Mouse (Mus musculus) lung, adult 18-20 months (tissue): ENCODE measurements around the gene Cdh7.
"Not testable (repeated sequence)": the region's sequence is repeated elsewhere in the genome, so short reads cannot be mapped to it uniquely, and the experiment has no call there.

Experiments
- DNase-seq, 2 experiments: peaks; one replicate each; pipeline ENCODE4 v3.0.0; 2022; ENCODE audit warnings: mixed read lengths in 2 of 2

Gene Cdh7

DNA sequence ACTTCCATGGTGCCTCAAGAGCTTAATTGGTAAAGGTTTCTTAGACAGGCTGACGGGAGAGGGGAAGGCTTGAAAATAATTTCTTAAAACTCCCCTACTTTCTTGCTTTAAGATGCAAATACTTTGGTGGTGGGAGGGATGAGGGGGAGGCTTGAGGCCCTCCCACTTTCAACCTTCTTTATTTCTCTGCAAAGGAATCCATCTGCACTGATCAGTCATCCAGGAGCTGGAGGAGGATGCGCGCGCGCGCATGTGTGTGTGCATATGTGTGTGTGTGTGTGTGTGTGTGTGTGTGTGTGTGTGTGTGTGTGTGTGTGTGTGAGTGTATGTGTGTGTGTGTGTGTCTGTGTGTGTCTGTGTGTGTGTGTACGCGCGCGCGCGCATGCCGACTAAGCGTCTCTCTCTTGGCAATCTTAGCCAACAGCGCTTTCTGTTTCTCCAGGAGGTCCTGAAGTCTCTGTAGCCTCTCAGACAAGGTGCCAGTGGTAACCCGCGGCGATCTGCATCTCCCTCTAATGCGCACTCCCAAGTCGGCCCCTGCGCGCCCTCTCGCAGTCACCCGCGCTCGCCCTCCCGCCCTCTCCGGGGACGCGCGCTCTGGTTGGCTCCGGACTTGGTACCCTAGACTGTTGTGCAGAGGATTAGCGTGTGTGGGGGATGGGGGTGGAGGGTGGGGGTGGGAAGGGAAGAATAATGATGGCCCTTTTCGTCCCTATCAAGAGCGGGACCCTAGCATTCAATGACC is at the start of gene Cdh7:
Gene Cdh7 (plus strand): TSS at position 368 of the 745 bp plus-strand sequence.
- no peak for DNase-seq

DNA sequence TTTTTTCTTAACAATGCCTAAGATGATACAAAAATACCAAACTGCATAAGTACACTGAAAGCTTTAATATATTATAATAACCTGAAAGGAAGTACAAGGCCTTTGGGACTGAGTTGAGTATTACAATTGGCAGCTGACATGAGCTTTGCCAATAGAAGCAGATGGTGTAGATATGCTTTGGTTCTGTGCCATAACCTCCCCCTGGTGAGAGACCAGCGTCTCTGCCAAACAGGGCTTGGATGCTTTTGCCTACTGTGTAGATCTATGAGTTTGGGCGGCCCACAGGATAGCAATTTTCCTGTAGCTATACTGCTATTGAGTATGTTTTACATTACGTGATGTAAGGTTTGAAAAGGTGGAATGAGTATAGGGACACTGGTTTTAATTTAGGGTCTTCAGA is 49.6 kb upstream of the Cdh7 start:
- no peak for DNase-seq

DNA sequence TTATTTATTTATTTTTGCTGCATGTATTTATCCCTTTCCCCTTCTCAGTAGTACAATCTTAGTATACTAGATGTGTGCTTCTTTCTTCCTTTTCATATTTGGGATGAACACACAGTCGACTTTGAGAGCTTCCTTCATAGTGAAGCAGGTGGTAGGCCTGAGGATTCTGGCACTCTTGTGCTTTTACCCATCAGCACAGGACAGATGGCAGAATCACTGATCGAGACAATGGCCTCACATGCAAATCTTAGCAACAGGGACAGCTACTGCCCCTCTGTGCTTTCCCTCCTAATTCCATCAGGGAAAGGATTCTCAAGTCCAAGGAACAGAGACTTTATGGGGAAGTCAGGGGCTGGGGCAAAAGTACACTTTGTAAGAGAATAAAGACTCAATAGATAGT is 33.7 kb upstream of the Cdh7 start:
- no peak for DNase-seq

DNA sequence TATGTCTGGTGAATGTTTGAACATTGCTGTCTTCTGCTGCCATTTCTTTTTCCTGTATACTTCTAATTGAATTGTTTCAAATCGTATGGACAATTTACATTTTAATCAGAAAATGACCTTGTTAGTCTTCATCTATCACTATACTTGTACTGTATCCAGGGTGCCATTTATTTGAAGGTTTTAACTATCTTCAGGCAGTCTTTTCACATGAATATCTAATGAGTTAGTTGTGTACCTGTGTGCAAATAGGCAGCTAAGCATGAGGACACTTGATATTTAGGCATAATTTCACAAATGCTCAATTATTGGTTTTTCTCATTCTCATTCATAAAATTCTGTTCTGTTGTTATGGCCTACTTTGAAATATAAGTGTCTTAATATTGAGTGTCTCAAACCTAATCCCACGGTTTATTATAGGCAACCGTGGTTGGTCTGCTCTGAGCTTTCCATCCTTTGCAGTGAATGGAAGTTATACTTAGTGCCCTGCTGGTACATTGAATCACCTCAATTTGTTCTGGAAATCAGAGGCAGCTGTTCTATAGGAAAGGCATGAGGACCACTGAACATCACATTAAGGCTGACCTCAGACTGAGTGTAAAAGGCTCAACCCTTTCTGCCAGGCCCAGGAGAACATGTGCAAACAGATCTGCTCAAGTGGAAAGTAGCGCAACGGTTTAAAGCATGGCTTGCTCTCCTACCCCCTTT is 10.4 kb upstream of the Cdh7 start:
- DNase-seq: no peak

GRCm38 (mm10) chr1:109972426-109973015 is 9.7 kb upstream of the Cdh7 start:
- DNase-seq: no peak

- no peak for DNase-seq
These were observed 742 bp downstream of the Cdh7 start for GRCm38 (mm10) chr1:109982809-109983536.

DNA sequence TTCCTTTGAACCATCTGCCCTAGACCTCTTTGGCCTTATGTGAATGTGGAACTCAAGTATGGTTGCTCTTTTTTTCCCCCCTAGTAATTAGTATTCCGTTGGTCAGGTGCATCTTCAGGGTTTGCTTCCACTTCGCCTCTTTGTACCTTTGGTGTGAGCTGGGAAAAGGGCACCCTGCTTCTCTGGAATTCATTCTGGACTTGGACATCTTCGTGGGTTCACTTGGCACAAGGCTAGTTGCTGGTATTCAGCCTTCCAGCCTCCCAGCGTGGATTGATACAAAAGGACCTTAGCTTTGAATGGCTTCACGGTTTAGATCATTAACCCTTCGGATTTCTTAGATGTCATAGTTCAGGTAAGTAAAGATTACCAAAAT is 1.3 kb downstream of the Cdh7 start:
- DNase-seq: no peak

DNA sequence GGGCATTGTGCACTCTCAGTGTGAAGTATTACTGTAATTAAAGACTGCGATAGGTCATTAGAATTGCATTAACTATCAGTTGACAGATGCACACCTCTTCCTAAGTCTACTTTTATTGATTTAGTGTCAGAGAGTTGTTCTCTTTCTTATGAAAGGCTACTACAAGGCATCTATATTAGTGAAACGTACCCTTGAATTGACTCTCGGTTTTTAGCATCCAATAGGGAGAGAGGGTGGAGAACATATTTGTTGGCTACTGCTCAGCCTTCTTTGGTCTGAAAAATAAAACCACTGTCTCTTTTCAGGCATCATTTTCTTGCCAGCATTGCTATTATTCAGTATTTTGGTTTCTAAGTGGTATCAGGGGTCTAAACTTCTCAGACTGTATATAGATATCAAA is 2.5 kb downstream of the Cdh7 start:
- no peak for DNase-seq

GRCm38 (mm10) chr1:109985468-109985867 is 3.2 kb downstream of the Cdh7 start:
- DNase-seq: no peak

- no peak for DNase-seq
These were observed 7.3 kb downstream of the Cdh7 start for GRCm38 (mm10) chr1:109989541-109989940.

DNA sequence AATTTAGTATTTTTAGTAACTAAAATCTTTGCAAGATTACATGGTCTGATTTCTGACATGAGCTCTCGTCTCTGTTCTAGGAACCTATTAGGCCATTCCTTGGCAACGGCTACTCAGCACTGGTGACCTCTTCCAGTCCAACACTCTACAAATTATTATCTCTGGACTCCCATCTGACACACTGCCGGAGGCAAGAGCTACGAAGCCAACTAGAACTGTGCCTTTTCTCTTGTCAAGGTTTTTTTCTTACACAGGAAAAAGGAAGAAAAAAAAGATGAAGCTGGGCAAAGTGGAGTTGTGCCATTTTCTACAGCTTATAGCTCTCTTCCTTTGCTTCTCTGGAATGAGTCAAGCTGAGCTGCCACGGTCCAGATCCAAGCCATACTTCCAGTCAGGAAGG is 11.7 kb downstream of the Cdh7 start:
- no peak for DNase-seq

- DNase-seq: no peak
These were observed 22.2 kb downstream of the Cdh7 start for GRCm38 (mm10) chr1:110004451-110004850.

DNA sequence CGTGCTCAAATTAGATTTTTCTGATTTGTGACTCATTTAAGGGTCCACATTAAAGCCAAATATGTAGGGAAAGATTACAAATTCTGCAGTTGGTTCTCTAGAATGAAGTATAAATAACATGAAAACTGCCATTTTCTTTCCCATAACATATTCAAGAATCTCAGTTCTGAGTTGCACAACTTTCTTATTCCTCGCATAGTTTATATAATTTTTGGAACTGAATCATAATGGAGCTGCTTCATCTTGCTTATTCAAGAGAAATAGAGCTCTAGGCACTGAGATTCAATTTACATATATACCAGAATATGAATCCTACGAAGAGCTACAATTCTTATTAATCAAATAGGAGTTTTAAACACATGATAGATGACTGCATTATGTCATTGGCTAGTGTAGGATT is 22.8 kb downstream of the Cdh7 start:
- DNase-seq: no peak

GRCm38 (mm10) chr1:110012153-110012552 is 29.9 kb downstream of the Cdh7 start:
- no peak for DNase-seq

DNA sequence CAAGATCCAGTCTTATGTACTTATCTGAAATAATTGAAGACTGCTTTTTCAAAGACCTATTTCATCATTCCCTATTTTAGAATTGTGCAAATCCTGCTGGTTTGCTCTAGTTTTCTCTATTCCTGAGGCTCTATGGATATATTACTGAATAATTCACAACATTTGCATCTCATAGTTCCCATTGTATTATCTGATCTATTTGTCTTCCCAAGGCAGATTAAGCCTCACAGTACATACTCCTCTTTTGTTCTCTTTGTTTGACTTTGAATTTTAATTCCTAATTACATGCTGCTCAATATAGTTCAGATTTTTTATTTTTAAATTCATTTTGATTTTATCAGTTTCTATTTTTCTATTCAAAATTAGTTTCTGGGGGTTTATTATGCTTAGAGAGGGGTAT is 74.1 kb downstream of the Cdh7 start:
- DNase-seq: no peak

GRCm38 (mm10) chr1:110067405-110067804 is 85.2 kb downstream of the Cdh7 start:
- no peak for DNase-seq

DNA sequence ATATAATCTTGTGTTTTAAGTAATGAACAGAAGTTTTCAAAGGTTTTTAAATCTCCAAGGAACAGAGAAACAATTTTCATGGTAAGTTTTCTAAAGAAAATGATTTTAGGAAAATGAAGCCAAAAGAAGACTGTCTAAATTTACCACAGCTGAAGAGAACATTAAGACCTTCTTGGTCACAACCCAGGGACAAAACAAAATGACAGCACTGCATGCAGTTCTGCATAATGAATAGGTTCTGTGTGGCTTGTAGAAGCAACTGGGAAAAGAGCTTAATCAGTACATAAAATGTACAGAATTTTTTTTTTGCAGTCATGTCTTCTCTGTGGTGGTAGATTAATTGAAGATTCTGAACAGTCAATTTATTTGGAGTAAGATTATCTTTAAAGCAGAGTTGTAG is 96.2 kb downstream of the Cdh7 start:
- no peak for DNase-seq

- no peak for DNase-seq
These were observed 135.8 kb downstream of the Cdh7 start for GRCm38 (mm10) chr1:110118071-110118470.

- no peak for DNase-seq
These were observed 136.6 kb downstream of the Cdh7 start for GRCm38 (mm10) chr1:110118862-110119261.

GRCm38 (mm10) chr1:110171459-110171858 is 189.2 kb downstream of the Cdh7 start:
- DNase-seq: not testable (repeated sequence)
